Mouse (Mus musculus) right cerebral cortex, postnatal 36 days (tissue): ENCODE measurements around the gene Spns1.
"Not testable (repeated sequence)": the region's sequence is repeated elsewhere in the genome, so short reads cannot be mapped to it uniquely, and the experiment has no call there.

Experiments
- DNase-seq, 2 experiments: peaks; one replicate each; pipeline ENCODE4 v3.0.0; 2022; ENCODE audit warnings: low spot score in 2 of 2, mixed read lengths in 1 of 2

The Spns1 gene

DNA sequence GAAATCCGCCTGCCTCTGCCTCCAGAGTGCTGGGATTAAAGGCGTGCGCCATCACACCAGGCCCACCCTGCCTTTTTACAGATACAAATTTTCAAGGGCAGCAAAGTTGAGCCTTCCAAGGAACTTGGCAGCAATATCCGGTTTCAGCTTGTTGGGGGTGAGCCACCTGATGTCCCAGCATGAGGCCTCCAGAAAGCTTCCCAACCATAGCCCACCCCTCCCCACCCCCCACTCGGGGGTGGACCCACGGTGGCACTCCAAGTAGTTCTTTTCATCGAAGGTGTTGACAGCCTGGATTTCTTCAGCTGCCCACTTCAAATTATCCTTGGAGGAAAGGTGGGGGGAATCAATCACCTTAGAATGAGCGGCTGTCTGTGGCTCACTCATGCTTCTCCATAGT, 38.3 kb downstream of the Spns1 start:
- DNase-seq = no peak

- no peak for DNase-seq
Measured at GRCm38 (mm10) chr7:126335556-126335955, 41.7 kb downstream of the Spns1 start.

GRCm38 (mm10) chr7:126332691-126333090, 44.6 kb downstream of the Spns1 start:
- no peak for DNase-seq

DNA sequence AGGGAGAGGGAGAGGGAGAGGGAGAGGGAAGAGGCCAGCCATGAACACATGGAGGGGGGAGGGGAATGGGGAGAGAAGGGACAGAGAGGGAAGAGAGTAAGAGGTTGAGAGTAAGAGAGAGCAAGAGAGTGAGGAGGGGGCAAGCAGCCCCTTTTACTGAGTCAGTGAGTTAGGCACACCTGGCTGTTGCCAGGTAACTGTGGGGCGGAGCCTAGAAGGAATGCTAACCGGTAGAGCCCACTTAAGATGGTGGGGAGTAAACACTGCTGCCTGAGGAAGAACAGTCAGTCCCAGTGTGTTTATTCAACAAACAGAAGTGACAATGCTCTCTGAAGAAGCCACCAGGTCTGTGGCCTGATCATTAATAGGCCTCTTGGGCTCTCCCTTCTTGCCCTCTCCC, 46.6 kb downstream of the Spns1 start:
- no peak for DNase-seq

DNA sequence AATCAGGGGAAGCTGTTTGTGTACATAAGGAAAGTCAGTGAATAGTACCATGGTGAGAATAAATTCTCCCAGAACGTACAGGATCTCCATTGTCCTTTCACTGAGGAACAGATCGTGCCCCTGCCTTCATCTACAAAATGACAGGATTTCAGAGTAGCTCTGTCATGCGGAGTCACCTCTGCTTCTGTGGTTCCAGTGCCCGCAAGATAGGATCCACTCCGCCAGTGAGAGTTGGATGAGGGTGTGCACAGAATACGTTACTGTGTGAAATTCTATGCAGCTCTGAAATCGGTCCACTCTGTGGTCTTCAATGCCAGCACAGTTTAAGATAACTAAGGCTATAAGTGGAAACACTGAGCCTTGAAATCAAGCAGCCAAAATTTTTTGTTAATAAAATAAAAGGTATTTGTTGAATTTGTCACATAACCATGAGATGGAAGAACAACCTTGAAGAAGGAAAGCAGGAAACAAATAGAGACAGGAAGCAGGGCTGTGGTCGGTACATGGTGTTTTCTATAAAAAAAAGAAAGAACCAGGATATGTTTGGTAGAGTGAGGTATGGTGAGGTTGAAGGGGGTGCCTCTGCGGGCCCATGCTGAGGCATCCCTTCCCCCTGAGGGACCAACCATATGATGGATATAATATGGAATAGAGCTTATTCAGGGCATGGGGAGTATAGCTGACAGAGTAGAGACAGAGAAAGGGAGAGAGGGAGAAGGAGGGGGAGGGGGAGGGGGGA, 47.2 kb downstream of the Spns1 start:
- no peak for DNase-seq

GRCm38 (mm10) chr7:126328848-126329247, 48.4 kb downstream of the Spns1 start:
- DNase-seq = not testable (repeated sequence)

- DNase-seq = not testable (repeated sequence)
Measured at GRCm38 (mm10) chr7:126325576-126326273, 51.5 kb downstream of the Spns1 start.

DNA sequence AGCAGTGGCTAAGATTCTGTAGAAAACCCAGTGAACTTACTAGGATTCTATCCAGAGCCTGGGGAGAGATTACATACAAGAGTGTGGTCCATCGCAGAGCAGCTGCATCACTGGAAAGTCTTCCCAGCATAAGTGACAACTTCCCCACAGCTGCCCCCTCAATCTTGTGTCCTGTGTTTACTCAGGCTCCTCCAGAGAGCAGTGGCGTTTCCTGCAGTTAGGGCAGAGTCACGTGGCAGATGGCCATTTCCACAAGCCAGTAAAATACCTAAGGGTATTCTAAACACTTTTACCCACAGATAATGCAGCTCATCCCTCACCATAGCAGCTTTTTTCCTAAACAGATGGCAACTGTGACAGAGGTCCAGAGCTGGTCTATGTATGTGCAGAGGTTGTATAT, 52.5 kb downstream of the Spns1 start:
- no peak for DNase-seq

DNA sequence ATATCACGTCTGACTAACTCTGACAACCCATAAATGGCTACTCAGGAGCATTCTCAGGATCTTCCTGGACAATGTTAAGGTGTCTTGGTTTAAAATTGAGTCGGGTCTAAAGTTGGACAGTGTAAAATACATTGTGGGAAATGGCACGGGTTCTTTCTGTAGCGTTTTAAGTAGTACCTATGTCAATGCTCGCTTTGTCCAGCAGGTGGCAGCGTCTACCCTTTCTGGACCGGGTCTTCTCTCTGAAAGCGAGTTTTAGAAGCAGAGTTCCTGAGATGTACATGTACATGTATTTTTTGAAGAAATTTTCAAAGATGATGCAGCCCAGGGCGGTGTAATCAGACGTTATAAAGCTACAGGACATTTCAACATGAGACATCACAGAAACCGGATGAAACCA, 53.5 kb downstream of the Spns1 start:
- DNase-seq = peak; percentile 50 to 55
